Mouse (Mus musculus): ENCODE results near the gene Ntrk1. TPM values are rescaled to one million over a fixed set of nuclear protein-coding genes. Genes with fewer than 3 reads are reported as not detected.
"Not testable (repeated sequence)": the region's sequence is repeated elsewhere in the genome, so short reads cannot be mapped to it uniquely, and the experiment has no call there.

The Ntrk1 gene
- total RNA-seq (2021) (1 to 10 TPM; 4.6 to 6.3 TPM), polyA plus RNA-seq (2012; rRNA removed) (8.8 and 17.4 TPM in 2 replicates)
- long read RNA-seq, partial matches to known transcripts = 0 of 1 reads
- long read RNA-seq, other reads (novel, unspliced or antisense) = 1 of 1 reads

DNA sequence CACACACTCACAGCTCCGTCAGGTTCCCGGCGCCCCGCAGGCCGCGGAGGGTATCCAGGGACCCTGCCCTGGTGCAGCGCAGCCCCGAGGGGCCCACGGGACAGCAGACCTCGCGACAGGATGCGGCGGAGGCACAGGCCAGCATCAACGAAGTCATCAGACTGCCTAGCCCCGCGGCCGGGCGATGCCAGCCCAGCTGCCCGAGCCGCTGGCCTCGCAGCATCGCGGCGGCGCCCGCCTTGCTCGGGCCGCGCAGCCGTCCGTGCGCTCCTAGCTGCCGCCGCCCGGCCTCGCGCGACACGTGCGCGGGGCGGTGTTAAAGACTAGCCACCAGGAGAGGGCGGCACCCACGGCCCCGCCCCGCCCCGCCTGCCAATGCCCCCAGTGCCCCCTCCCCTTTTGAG is at the start of gene Ntrk1:
Gene Ntrk1 (minus strand): TSS at position 241 of the 404 bp plus-strand sequence.
- DNase-seq = peak; percentile 30

DNA sequence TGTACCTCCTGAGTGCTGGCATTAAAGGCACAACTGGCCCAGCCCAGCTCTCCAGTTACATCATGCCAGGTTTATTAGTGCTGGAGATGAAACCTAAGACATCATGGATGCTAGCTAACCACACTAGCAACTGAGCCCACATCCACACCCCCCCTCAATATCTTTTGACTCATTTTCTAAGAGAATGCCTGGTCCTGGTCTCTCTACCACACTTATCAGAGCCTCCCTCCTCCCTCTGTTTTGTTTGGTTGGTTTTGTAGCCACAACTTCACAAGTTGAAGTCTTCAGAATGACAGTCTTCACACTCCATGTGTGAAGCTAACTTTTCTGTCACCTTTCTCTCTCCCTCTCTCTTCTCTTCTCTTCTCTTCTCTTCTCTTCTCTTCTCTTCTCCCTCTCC is 45.9 kb upstream of the Ntrk1 start:
- no peak for DNase-seq

DNA sequence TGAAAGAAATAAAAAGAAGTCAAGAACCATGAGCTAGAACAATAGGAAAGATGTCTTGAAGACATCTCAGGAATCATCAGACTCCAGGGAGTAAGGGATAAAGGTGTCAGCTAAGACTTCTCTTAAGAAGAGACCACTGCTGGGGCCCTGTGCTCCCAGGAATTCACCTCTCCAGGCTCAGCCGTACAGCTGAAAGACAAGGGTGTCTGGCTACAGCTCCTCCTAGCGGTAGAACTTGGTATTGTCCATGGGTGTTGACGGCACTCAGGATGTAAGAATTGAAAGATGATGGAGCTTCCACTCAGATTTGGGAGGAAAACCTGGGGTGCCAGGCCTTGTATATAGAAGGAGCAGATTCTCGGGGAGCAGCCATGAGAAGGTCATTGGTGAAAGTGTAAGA is 43.7 kb upstream of the Ntrk1 start:
- peak; percentile 63 for DNase-seq

DNA sequence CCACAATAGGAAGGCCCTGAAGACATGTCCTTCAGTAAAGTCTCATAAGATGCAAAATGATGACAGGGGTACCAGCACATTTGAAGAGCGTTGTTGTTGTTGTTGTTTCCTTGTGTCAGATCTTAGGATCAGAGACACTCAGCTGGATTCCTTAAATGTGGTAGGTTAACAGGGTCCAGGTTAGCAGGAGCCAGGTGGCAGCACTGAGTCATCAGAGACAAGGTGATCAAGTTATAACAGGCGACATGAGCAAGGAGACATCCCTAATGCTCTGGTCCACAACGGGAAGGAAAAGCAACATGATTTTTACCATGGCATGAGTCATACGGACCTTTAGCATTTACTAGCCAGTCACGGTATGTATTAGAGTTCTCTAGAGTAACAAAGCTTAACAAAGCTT is 38.5 kb upstream of the Ntrk1 start:
- DNase-seq = no peak

DNA sequence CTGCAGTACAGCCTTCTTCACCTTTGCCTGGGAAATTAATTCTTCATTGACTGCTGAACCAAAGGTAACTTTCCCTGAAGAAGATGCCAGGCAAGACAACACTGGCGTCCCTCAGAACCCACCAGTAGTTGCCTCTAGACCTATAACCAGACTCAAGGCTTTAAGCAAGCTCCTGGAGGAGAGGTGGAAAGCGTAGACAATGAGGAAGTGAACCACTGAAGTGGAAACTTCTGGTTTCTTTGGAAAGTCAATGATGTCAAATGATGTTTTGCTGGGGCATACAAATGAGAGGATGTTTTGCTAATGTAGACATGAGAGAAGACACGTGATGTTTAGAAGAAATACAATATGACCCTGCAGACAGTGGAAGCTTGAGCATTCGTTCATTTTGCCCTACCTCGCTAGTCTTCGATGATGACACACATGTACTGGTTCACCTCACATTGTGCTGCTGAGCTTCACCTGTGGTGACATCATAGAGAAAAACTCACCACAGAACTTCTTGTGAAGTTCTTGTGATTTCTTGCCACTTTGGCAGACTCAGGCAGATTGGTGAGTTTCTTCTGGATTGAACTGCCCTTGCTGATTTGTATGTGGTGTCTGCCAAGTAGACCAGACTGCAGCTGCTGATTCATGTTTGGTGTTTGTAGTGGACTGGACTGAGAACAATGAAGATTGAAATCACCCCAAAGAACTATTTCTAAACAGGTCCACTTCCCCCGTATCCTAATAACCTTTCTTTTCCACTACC is 37.3 kb upstream of the Ntrk1 start:
- no peak for DNase-seq

DNA sequence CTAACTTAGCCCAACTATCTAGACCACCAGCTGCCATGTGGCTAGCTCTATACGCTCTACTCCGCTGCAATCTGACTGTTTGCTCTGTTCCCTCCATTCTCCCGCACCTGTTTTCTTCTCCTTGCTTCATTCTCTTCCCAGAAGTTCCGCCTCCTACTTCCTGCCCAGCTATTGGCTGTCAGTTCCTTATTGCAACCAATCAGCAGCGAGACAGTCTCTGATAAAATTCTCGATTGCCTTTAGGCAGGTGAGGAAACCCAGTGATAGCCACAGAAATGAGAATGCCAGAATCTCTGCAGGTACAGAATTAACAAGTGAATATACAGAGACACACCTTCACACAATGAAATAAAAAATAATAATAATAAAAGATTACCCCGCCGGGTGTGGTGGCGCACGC is 34.1 kb upstream of the Ntrk1 start:
- DNase-seq = no peak

DNA sequence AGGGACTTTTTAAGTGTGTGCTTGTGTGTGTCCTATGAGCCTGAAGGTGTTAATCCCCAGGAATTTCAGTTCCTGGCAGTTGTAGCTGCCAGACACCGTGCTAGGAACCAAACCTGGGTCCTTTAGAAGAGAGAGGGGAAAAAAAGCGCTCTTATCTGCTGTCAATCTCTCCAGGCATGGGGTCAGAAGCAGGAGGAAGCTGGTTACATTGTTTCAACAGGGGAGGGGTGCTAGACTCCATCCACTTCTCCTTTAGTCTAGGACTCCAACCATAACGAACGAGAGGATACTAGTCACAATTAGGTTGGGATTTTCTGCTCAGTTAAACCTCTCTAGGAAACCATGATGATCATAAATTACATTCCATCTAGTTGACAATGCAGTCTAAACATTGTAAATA is 33.5 kb upstream of the Ntrk1 start:
- no peak for DNase-seq

DNA sequence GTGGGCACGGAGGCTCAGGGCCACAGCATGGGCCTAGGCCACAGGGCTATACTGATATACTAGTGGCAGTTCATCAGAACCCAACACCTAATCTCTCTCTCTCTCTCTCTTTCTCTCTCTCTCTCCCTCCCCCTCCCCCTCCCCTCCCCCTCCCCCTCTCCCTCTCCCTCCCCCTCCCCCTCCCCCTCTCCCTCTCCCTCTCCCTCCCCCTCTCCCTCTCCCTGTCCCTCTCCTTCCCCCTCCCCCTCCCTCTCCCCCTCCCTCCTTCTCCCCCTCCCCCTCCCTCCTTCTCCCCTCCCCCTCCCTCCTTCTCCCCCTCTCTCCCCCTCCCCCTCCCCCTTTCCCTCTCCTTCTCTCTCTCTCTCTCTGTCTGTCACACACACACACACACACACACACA is 29.2 kb upstream of the Ntrk1 start, which contains the start of gene Pear1:
Gene Pear1 (minus strand): TSS at position 101 of the 400 bp plus-strand sequence.
- not testable (repeated sequence) for DNase-seq

DNA sequence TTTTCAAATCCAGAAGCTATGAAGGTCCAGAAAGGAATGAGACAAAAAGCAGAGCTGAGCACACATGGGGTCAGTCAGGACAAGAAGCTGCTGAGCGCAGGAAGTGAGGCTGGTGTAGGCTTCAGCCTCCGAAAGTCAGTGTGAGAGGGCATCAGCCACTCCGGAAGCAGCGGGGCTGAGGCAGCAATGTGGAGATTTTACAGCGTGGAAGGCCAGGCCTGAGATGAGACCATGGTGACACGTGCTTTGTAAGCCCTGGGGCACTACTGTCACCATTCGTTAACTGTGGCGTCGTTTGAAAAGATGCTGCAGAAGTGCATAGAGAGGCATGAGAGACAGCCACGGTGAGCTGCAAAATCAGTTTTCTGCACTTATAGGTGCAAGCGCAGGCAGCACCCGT is 23.3 kb upstream of the Ntrk1 start:
- DNase-seq = no peak

DNA sequence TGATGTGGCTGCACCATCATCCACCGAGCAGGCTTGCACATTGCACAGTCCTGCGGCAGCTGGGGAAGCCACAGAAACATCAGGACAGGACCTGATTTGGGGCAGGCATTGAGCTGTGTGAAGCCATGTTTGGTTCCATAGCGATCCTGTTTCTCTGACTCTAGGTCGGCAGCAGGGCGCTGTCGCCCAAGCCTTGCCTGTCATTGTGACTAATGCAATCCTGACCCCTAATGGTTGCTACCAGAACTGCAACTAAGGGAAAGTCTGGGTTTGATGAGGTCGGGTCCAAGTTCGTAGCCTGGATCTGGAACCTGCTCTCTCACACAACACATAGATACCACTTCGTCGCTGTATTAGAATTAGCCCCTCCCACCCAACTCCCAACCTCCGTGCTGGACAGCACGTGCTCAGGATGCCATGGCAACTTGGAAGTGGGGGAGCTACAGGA is 21.7 kb upstream of the Ntrk1 start:
- DNase-seq = peak; percentile 68

DNA sequence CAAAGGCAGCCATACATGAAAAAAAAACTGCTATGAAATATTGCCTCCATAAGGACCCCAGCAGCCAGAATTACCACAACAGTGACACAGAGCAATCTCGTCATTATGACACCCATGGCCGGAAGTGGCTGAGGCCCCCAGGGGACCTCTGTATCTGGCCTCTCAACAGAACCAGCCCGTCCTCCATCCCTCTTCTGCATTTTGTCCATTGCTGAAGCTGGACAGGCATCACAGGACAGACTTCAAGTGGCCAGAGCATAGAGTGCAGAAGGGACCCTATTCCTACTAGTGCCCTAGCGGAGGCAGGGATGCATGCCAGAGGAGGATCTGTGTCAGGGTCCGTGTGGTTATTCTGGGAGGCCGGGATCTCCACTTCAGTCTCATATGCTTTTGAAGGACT is 21.2 kb upstream of the Ntrk1 start:
- DNase-seq = no peak

DNA sequence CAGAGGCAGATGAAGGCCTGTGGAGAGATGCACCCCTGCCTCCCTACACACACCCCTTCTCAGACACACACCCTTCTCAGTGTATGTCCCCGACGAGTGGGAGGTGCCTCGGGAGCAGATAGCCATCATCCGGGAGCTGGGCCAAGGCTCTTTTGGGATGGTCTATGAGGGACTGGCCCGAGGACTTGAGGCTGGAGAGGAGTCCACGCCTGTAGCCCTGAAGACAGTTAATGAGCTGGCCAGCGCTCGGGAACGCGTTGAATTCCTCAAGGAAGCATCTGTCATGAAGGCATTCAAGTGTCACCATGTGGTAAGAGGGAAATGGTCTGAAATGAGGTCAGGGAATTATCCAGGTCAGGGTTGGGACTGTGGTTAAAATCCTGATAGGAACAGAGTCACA is 17.9 kb upstream of the Ntrk1 start:
- DNase-seq = no peak

DNA sequence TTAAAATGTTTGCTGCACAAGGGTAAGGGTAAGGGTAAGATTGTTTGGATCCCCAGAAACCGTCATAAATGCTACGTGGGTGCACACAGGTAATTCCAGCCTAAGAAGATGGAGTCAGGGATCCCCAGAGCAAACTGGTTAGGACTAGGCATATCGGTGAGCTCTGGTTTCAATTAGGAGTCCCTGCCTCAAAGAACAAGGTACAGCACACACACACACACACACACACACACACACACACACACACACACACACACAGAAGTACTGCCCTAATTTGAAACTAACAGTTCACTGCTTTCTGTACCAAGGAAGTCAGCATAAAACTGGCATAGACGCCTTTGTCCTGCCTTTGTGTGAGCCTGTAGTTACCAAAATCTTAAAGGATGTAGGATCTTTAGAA is 17.5 kb upstream of the Ntrk1 start:
- no peak for DNase-seq

DNA sequence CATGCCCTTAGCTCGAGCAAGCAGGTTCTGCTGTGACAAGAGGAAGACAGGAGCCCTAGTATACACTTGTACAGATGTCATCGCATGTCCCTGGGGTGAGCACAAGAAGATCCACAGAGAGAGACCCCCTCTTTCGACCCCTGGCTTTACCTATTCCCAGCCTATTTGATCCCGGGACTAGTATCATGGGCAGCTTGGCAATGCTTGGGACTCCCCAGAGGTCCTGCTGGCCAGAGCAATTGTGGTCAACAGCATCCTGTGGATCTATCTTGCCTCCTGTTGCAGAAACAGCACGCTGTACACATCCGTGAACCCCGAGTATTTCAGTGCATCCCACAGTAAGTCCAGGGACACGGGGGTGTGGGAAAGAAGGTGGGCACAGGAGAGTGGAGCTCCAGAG is 16.3 kb upstream of the Ntrk1 start:
- no peak for DNase-seq

DNA sequence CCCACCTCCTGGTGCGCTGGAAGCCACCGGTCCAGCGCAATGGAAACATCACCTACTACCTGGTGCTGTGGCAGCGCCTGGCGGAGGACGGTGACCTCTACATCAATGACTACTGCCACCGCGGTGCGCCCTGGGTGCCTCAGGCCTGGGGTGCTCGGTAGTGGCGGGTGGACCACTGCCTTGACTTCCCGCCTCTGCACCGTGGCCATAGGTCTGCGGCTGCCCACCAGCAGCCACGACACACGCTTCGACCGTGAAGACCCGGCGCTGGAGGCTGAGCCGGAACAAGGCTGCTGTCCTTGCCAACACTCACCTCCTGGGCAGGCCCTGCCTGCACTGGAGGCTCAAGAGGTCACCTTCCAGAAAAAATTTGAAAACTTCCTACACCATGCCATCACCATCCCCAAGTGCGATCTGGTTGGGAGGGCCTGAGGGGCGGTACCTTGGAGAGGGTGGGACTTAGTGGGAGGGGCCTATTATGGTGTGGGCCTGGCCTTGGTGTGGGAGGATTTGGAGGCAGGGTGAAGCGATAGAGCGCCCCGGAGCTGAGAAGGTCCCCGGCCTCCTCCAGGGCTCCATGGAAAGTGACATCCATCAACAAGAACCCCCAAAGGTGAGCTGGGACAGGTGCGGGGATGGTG is 14.5 kb upstream of the Ntrk1 start:
- peak; percentile 17 for DNase-seq

DNA sequence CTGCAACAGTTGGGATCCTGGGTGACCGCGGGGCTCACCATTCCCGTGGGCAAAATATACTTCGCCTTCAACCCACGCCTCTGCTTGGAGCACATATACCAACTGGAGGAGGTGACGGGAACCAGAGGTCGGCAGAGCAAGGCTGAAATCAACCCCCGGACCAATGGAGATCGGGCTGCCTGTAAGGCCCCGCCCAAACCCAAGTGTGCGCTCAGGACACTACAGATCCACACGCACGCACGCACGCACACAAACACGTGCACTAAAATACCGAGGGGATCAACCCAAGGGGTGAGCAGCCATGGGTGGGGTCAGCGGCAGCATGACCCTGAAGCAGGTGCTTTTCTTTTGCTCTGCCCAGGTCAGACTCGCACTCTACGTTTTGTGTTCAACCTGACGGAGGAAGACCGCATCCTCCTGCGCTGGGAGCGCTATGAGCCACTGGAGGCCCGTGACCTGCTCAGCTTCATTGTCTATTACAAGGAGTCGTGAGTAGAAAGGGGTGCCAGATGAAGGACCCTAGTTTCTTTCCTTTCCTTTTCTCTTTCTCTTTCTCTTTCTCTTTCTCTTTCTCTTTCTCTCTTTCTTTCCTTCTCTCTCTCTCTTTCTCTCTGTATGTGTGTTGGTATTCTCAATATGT is 9.2 kb upstream of the Ntrk1 start:
- DNase-seq = peak; percentile 39

DNA sequence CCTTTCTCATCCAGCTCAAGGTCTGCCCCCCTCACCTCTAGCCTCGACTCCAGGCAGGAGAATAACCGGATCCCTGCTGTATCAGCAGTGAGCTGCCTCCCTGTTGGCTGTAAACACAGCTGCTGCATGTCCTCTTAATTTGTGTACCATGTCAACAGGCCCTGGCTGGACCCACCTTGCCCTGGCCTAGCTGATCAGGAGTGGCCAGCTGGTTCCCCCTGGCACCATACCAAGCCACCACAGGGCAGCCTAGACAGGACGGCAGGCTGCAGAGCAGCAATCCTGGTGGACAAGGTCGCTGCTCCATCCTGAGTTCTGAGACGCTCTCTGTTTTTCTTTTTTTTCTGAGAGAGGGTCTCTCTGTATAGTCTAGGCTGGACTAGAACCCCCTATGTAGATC is 6.7 kb upstream of the Ntrk1 start:
- no peak for DNase-seq

DNA sequence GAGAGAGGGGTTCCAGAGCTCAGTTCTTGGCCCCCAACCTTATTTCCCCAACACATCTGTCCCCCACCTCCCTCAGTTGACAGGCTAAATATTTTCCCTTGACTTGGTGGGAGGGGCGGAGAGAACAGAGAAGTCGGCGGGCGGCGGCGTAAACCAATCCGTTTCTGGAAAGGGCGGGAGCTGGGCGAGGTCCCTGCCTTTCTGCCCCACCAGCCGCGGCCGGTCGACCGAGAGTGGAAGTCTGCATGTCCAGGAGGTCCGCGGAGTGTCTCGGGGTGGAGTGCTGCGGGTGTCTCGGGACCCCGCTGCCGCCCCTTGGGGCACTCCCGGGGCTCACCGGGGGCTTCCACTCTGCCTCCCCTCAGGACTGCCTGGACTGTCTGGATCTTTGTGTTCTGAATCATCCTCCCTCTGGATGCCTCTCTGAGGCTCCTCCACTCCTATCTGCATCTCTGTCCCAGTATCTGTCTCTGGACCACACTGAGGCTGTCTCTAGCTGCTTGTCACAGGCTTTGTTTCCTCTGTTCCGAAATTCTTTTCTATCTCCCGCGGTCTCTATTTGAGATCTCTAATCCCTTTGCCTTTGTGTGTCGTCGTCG is 1.9 kb upstream of the Ntrk1 start, which contains the start of gene Insrr:
Gene Insrr (plus strand): TSS at position 216 of the 599 bp plus-strand sequence.
- peak; percentile 40 for DNase-seq

DNA sequence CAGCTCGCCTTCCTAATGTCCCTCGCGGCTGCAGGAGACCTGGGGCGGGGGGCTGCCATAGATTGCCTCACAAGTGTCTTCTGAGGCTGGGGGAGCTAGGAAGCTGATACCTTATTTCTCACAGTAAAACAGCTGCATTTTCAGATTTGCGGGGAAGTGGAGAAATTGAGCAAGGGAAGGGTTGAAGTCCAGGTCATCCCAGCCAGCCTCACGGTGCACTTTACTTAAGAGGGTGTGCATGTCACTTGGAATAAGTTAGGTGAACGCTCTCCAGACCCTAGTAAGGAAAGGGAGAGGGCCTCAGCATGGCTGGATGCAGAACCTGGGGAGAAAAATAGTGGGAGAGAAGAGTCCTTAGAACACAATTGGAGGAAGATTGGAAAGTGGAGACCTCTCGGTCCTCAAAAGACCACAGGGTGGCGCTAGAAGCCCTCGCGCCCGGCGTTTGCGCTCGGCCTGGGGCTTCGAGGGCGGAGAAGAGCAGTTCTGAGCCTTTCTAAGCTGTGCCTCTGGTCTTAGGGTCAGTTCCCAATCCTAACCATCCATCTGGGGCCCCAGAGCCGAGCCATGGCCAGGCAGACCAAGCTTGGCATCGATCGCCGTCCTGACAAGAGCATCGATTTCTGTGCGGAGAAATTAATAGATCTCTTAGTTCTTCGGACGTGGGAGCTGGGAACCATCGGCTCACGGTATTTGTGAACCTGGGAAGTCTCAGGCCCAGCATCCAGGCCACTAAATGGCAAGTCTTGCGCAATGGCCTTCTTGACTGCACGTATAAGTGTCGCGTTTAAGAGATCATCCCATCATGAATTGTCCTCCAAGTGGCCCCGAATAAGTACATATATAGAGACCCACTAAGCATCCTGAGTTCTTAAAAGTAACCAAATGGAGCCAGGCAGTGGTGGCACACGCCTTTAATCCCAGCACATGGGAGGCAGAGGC is 645 bp upstream of the Ntrk1 start:
- peak; percentile 59 for DNase-seq

DNA sequence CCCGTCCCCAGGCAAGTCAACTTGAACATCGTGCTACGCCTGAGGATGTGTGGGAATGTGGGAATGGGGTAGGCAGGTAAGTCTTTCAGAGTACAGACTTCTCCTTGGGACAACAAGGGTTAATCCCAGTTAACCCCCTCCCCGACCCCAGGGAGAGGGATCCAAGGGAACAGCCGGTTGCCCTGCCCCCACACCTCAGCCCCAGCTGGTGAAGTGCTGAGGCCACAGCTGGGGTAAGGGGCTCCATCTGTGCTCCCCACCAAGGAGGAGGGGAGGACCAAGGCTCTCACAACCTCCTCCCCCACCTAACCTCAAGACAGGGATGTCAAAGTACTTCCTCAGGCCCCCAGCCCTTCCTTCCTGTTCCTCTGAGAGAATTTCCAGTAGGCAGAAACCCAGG is 5.2 kb downstream of the Ntrk1 start:
- DNase-seq = no peak

DNA sequence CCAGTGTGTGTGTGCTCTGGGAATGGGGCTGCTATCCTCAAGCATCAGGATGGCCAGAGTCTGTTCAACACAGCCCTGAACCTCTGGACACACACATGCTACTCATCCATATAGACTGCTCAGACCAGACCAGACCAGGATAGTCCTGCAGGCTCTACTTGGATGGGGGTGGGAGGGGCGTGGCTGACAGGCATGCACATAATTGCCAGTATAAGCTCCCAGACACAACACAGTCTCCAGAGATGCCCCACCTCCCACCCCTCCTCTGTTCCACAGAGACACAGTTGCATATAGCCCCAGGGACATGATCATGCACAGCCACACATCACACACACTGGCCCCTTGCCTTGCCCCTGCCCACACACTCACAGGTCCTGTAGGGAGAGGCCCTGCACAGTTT is 5.7 kb downstream of the Ntrk1 start:
- DNase-seq = no peak

All from adrenal gland, adult 2 months (tissue).